Mouse (Mus musculus) G1E (cell line): ENCODE measurements around the gene Nus1.

Experiments used
- CTCF ChIP-seq: IDR thresholded peaks from 2 replicates; pipeline ENCODE4 v1.5.1; 2012; ENCODE audit warnings: low read depth, low read length, inconsistent platforms, mixed read lengths
- GATA1 ChIP-seq: IDR thresholded peaks from 2 replicates; pipeline ENCODE4 v1.6.1; 2012; ENCODE audit warnings: borderline replicate concordance, low read length, inconsistent platforms, mixed read lengths
- POLR2AphosphoS5 ChIP-seq: IDR thresholded peaks from 2 replicates; pipeline ENCODE4 v1.6.1; 2012; ENCODE audit warnings: low read depth, low read length, inconsistent platforms; ENCODE audit not compliant: insufficient replicate concordance
- TAL1 ChIP-seq: conservative IDR thresholded peaks from 2 replicates; pipeline ENCODE4 v1.6.1; 2012; ENCODE audit warnings: low read depth, low read length, inconsistent platforms, mixed read lengths

GRCm38 (mm10) chr10:52381845-52382591 is 35.3 kb upstream of the Nus1 start, which contains the start of gene Gopc:
- TF ChIP-seq CTCF: no peak
- no peak for TF ChIP-seq POLR2AphosphoS5
- no peak for TF ChIP-seq GATA1
- TF ChIP-seq TAL1: no peak
